Mouse (Mus musculus) CD4-positive, CD25-positive, alpha-beta regulatory T cell, adult 2 months (primary cell): Measurements from ENCODE around the gene Prtg.

Experiments
- DNase-seq: peaks from one replicate; pipeline ENCODE4 v3.0.0-alpha.2; 2012; ENCODE audit warnings: low read depth, low spot score

Prtg gene

GRCm38 (mm10) chr9:72906693-72907103 lies 100.0 kb downstream of the Prtg start:
- no peak for DNase-seq

GRCm38 (mm10) chr9:72911381-72911780 lies 104.7 kb downstream of the Prtg start:
- no peak for DNase-seq

- DNase-seq: no peak
Measured at GRCm38 (mm10) chr9:72913551-72913950, 106.9 kb downstream of the Prtg start.

GRCm38 (mm10) chr9:72915728-72916127 lies 109.1 kb downstream of the Prtg start:
- no peak for DNase-seq

- no peak for DNase-seq
Measured at GRCm38 (mm10) chr9:72923068-72923467, 116.4 kb downstream of the Prtg start.

- no peak for DNase-seq
Measured at GRCm38 (mm10) chr9:72925021-72925934, 118.6 kb downstream of the Prtg start, which contains the start of gene Pygo1. Pygo1 (plus strand) TSS chr9:72925645.

GRCm38 (mm10) chr9:72925935-72926258 lies 119.2 kb downstream of the Prtg start:
- DNase-seq: no peak

GRCm38 (mm10) chr9:72931166-72931790 lies 124.6 kb downstream of the Prtg start:
- no peak for DNase-seq

GRCm38 (mm10) chr9:72935309-72935708 lies 128.6 kb downstream of the Prtg start:
- peak; percentile 22 for DNase-seq

- no peak for DNase-seq
Measured at GRCm38 (mm10) chr9:72936301-72936700, 129.6 kb downstream of the Prtg start.

GRCm38 (mm10) chr9:72943424-72943823 lies 136.8 kb downstream of the Prtg start:
- peak; percentile 36 for DNase-seq

- DNase-seq: no peak
Measured at GRCm38 (mm10) chr9:72944286-72944685, 137.6 kb downstream of the Prtg start.

- DNase-seq: no peak
Measured at GRCm38 (mm10) chr9:72947010-72947409, 140.3 kb downstream of the Prtg start.

- no peak for DNase-seq
Measured at GRCm38 (mm10) chr9:72949572-72949971, 142.9 kb downstream of the Prtg start.

GRCm38 (mm10) chr9:72954746-72955145 lies 148.1 kb downstream of the Prtg start:
- peak; percentile 57 for DNase-seq

- DNase-seq: peak; percentile 84
Measured at GRCm38 (mm10) chr9:72955546-72955945, 148.9 kb downstream of the Prtg start.

- peak; percentile 95 for DNase-seq
Measured at GRCm38 (mm10) chr9:72958521-72959450, 152.1 kb downstream of the Prtg start, which contains the start of the genes Dyx1c1 and Gm44503. Dyx1c1 (plus strand) TSS chr9:72958785. Gm44503 (plus strand) TSS chr9:72958852.

- peak; percentile 49 for DNase-seq
Measured at GRCm38 (mm10) chr9:72961346-72961745, 154.7 kb downstream of the Prtg start.

- peak; percentile 84 for DNase-seq
Measured at GRCm38 (mm10) chr9:72961959-72962358, 155.3 kb downstream of the Prtg start.
